Mouse (Mus musculus): ENCODE data around the gene Defb26. TPM values are rescaled to one million over a fixed set of nuclear protein-coding genes. Genes with fewer than 3 reads are reported as not detected.

The Defb26 gene
- not detected for total RNA-seq (2021)

GRCm38 (mm10) chr2:152511592-152511991 lies at the start of gene Defb26:
Gene Defb26 (minus strand): TSS chr2:152511692.
- DNase-seq, result no peak

- DNase-seq, result no peak
These were observed 45.2 kb upstream of the Defb26 start for GRCm38 (mm10) chr2:152556655-152557054.

GRCm38 (mm10) chr2:152553774-152554423 lies 42.4 kb upstream of the Defb26 start:
- DNase-seq, result peak; percentile 38 to 48

- DNase-seq, result no peak
These were observed 36.6 kb upstream of the Defb26 start for GRCm38 (mm10) chr2:152548124-152548523.

- peak; percentile 64 to 76 for DNase-seq
These were observed 33.2 kb upstream of the Defb26 start for GRCm38 (mm10) chr2:152544691-152545090.

GRCm38 (mm10) chr2:152543478-152543877 lies 32.0 kb upstream of the Defb26 start:
- DNase-seq, result no peak

- no peak for DNase-seq
These were observed 31.4 kb upstream of the Defb26 start for GRCm38 (mm10) chr2:152542897-152543296.

- no peak for DNase-seq
These were observed 30.5 kb upstream of the Defb26 start for GRCm38 (mm10) chr2:152541979-152542378.

GRCm38 (mm10) chr2:152539944-152540710 lies 28.6 kb upstream of the Defb26 start, which contains the start of gene Defb29:
Gene Defb29 (minus strand): TSS chr2:152540098.
- DNase-seq, result no peak

- DNase-seq, result no peak
These were observed 6.5 kb upstream of the Defb26 start, which contains the start of gene Defb28 for GRCm38 (mm10) chr2:152517981-152518380. Gene Defb28 (plus strand): TSS chr2:152518255.

GRCm38 (mm10) chr2:152516084-152516483 lies 4.6 kb upstream of the Defb26 start:
- DNase-seq, result no peak

- no peak for DNase-seq
These were observed 7.5 kb downstream of the Defb26 start for GRCm38 (mm10) chr2:152503950-152504349.

GRCm38 (mm10) chr2:152500863-152501229 lies 10.6 kb downstream of the Defb26 start:
- DNase-seq, result no peak

GRCm38 (mm10) chr2:152500204-152500862 lies 11.2 kb downstream of the Defb26 start:
- no peak for DNase-seq

GRCm38 (mm10) chr2:152498020-152498419 lies 13.5 kb downstream of the Defb26 start:
- no peak for DNase-seq

- no peak for DNase-seq
These were observed 18.3 kb downstream of the Defb26 start for GRCm38 (mm10) chr2:152493151-152493550.

- no peak for DNase-seq
These were observed 21.5 kb downstream of the Defb26 start, which contains the start of gene Defb22 for GRCm38 (mm10) chr2:152490038-152490437. Gene Defb22 (minus strand): TSS chr2:152490138.

GRCm38 (mm10) chr2:152487024-152487423 lies 24.5 kb downstream of the Defb26 start:
- no peak for DNase-seq

- no peak for DNase-seq
These were observed 29.8 kb downstream of the Defb26 start for GRCm38 (mm10) chr2:152481726-152482125.

- no peak for DNase-seq
These were observed 30.6 kb downstream of the Defb26 start for GRCm38 (mm10) chr2:152480881-152481280.

- DNase-seq, result no peak
These were observed 34.7 kb downstream of the Defb26 start, which contains the start of gene Defb20 for GRCm38 (mm10) chr2:152476763-152477162. Gene Defb20 (plus strand): TSS chr2:152477063.

- no peak for DNase-seq
These were observed 39.1 kb downstream of the Defb26 start for GRCm38 (mm10) chr2:152472434-152472833.

- DNase-seq, result peak in 1 of 2 experiments; percentile 23
These were observed 40.5 kb downstream of the Defb26 start for GRCm38 (mm10) chr2:152470973-152471372.

All from layer of hippocampus, postnatal 36 days (tissue).